Mouse (Mus musculus): ENCODE data around the gene Akip1.

The Akip1 gene

GRCm38 (mm10) chr7:109703190-109704015 lies at the start of gene Akip1, which contains the start of gene St5:
TSS of gene Akip1 (plus strand) at chr7:109703690.
TSS of gene St5 (minus strand) at chr7:109703605.
- peak; percentile 87 for DNase-seq (ENCODE audit: low read depth, low spot score)

DNA sequence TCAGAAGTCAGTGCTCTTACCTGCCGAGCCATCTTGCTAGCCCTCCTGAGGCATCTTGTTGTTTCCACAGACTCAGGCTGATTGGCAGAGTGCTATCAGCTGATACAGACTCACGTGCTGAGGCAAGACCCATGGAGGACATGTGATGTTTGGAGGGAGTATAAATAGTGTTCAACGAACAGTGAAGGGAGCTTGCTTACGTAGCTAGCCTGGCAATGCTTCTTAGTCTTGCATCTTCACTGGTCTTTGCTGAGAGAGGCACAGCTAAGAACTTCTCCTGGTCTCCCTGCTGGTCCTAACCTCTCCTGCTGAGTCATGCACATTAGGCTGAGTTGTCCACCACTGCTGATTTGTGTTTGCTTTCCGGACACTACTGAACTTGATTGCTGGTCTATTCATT lies 48.6 kb upstream of the Akip1 start:
- no peak for DNase-seq (ENCODE audit: low read depth, low spot score)

- DNase-seq (ENCODE audit: low read depth, low spot score) = no peak
These were observed 45.6 kb upstream of the Akip1 start for GRCm38 (mm10) chr7:109657884-109658283.

GRCm38 (mm10) chr7:109659278-109659677 lies 44.2 kb upstream of the Akip1 start:
- no peak for DNase-seq (ENCODE audit: low read depth, low spot score)

- DNase-seq (ENCODE audit: low read depth, low spot score) = no peak
These were observed 40.9 kb upstream of the Akip1 start for GRCm38 (mm10) chr7:109662626-109663025.

- no peak for DNase-seq (ENCODE audit: low read depth, low spot score)
These were observed 36.8 kb upstream of the Akip1 start for GRCm38 (mm10) chr7:109666664-109667063.

DNA sequence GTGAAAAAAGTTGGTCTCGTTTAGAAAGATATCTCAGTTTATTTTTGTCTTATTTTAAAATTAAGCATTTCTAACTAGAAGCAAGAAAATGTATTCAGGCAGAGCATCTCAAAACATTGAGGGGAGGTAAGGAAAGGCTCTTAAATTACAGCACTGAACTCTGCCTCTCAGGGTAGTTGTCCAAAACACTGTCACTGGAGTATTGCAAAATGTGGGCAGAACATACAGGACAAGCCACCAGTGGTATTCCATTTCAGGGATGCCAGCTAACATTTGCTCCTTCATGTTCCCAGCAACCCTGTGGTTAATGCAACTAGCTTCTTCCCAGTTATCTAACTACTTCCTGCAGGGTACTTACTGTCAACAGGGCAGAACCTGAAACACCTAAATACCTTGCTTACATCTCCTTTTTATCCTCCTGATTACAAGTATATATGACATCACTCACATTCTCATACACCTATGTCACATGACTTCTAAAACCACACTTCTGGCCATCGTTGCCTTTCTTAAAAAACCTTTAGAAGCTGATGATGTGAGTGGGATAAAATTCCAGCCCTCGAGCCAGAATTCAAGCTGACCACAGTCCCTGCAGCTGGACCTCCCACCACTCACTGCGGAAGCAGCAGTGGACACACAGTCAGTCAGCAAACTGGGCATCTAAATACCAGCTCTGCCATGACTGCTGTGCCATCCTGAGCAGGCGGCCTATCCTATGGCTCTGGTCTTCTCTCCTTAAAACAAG lies 33.9 kb upstream of the Akip1 start:
- no peak for DNase-seq (ENCODE audit: low read depth, low spot score)

DNA sequence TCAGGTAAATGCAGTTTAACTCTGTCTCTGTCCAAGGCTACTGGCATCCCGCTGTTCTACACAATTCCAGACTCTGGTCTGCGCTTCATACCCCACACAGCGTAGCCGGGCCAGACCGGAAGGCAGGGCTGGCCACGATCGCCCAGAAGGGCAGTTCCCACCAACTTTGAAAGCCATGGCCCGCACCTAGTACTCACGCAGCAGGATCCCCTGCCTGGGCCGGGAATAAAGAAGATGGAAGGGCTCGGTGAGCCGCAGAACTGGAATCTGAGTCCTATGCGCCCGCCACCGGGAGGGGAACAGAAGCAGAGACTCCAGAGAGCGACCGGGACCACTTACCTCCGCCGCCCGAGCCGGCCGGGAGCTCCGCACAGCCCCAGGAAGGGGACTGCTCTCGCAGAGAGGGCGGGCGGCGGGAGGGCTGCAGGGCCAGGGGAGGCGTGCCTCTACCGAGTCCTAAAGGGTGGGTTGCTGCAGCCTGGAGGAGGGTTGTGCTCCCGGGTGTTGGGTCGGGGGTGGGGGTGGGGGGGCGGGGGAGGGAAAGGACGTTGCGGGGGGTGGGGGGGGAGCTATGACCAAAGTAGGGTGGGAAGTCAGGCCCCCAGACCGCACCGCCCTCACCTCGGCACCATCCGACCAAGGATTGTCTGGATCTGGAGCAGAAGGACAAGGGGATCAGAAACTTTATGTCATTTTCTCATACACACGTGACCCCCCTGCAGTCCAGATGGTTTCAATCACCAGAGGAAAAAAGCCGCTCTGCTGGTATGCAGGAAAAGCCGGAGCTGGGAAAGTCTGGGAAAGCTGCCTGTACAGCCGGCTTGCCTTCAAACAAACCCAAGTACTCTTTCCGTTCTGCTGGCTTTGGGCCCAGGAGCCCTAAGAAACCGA lies 31.7 kb upstream of the Akip1 start:
- no peak for DNase-seq (ENCODE audit: low read depth, low spot score)

- DNase-seq (ENCODE audit: low read depth, low spot score) = no peak
These were observed 28.4 kb upstream of the Akip1 start for GRCm38 (mm10) chr7:109674944-109675628.

DNA sequence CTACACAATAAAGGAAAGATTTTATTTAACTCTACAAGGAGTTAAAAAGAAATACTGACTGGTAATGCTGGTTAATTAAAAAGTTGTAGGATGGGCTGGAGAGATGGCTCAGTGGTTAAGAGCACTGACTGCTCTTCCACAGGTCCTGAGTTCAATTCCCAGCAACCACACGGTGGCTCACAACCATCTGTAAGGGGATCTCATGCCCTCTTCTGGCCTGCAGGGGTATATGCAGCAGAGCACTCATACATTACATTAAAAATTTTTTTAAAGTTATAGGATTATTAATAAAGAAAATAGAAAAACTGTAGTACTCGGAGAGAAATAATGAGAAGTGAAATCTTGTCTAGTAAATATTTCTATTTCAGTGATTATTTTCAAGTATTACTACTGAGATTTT lies 23.2 kb upstream of the Akip1 start:
- DNase-seq (ENCODE audit: low read depth, low spot score) = no peak

DNA sequence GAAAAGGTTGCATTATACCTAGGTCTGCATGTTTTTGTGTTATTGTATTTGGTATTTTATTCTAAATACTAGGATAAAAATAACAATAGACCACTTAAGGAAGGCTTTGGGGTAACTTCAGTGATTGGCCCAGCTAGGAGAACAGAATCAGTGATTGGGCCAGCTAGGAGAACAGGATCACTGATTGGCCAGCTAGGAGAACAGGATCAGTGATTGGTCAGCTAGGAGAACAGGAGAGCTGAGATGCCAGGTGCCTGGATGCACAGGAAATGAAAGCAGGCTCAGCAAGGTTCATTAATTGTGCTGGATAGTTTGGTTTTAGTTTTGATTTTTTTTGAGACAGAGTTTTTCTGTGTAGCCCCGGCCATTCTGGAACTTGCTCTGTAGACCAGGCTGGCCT lies 22.6 kb upstream of the Akip1 start:
- no peak for DNase-seq (ENCODE audit: low read depth, low spot score)

DNA sequence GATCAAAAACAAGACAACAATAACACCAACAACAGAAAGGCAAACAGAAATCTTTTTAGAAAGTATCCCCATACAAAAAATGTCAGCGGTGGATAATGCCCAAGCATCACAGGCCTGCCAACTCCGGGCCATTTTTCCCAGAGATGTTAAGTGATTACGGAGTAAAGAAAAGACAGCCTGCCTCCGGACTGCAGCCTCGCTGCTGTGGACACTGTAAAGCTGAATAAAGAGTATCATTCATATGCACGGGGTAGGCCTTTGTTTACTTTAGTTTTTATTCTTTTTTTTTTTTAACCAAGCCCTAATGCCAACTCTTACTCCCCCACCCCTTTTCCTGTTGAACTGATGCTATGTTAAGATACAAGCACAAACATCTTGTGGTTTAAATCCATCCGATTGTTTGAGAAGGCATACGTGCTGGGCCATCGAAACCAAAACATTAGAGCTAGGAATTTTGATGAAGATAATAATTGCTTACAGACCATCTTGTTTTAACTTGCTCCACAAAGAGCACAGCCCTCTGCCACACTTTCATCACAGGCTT lies 16.8 kb upstream of the Akip1 start:
- no peak for DNase-seq (ENCODE audit: low read depth, low spot score)

- no peak for DNase-seq (ENCODE audit: low read depth, low spot score)
These were observed 13.4 kb upstream of the Akip1 start for GRCm38 (mm10) chr7:109690101-109690500.

- no peak for DNase-seq (ENCODE audit: low read depth, low spot score)
These were observed 12.5 kb upstream of the Akip1 start for GRCm38 (mm10) chr7:109690961-109691360.

- DNase-seq (ENCODE audit: low read depth, low spot score) = no peak
These were observed 8.7 kb upstream of the Akip1 start for GRCm38 (mm10) chr7:109694576-109695338.

DNA sequence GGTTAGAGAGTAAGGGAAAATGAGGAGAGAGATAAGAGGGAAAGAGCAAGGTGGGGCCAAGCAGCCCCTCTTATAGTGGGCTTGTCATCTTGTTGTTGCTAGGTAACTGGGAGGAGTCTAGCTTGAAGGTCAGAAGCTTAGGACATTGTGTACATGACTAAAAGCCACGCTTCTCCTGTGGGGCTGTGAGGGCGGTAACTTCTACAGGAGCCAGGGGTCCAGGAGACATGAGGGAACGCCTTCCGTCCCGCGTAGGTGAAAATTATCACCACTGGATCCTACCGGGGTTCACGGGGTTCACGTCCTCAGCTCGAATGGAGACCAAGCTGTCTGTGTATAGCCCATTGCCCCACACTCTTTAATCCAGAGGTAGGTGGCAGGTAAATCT lies 8.2 kb upstream of the Akip1 start:
- no peak for DNase-seq (ENCODE audit: low read depth, low spot score)

- DNase-seq (ENCODE audit: low read depth, low spot score) = peak; percentile 17
These were observed 3.3 kb upstream of the Akip1 start for GRCm38 (mm10) chr7:109700213-109700612.

DNA sequence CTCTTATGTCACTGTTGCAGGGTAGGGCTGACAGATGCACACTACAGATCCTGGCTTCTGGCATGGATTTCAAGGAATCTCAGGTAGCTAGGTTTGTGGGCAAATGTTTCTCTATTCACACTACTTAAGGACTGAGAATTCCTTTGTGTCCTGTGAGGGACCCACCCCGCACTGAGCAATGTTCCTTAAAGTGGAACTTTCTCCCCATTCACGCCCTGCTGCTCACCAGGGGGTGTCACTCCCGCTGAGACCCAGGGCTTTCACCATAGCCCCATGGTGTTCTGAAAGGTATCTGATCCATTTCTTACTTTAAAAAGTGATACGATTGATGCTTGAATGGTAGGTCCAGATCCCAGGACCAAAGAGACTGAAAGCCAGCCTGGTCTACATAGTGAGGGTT lies 769 bp upstream of the Akip1 start:
- DNase-seq (ENCODE audit: low read depth, low spot score) = no peak

- peak; percentile 32 for DNase-seq (ENCODE audit: low read depth, low spot score)
These were observed 507 bp downstream of the Akip1 start for GRCm38 (mm10) chr7:109704016-109704377.

- peak; percentile 9 for DNase-seq (ENCODE audit: low read depth, low spot score)
These were observed 971 bp downstream of the Akip1 start for GRCm38 (mm10) chr7:109704461-109704860.
